Mouse (Mus musculus) Muller cell, postnatal 12 days (primary cell): ENCODE measurements around the gene 1700008O03Rik.

ENCODE experiments used
- DNase-seq: peaks from one replicate; pipeline ENCODE4 v3.0.0-alpha.2; 2015; ENCODE audit errors: inconsistent ontology term

The 1700008O03Rik gene

DNA sequence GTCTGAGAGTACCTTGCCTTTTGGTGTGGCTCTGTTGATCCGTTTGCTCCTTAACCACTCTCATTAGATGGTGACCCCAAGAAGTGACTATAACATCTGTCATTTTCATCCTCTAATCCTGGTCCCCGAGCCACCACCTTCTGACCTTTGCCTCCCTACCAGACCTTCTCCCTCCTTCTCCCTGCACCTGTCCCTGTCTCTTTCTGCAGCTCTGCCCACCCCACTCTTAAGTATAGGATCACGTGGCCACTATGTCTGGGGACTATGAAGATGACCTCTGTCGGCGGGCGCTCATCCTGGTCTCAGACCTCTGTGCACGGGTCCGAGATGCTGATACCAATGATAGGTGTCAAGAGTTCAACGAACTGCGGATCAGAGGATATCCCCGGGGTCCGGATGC lies at the start of gene 1700008O03Rik:
TSS of gene 1700008O03Rik (minus strand) at position 101 of the 400 bp plus-strand sequence.
- DNase-seq: no peak

DNA sequence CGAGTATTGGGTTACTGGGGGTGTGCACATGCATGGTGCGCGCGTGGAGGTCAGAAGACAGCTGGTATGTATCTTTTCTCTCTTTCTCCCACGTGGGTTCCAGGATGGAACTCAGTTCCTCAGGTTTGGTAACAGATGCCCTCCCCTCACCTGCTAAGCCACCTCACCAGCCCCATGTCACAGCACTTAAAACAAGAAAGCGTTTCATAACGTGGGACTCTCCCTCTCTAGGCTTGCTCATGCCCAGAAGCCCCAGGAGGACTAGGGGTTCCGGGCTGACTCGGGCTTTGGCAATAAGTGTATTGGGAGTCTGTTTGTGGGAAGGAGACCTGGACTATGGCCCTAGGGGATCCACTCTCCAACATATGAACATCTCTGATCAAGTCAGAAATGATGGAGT lies 48.5 kb upstream of the 1700008O03Rik start:
- no peak for DNase-seq

DNA sequence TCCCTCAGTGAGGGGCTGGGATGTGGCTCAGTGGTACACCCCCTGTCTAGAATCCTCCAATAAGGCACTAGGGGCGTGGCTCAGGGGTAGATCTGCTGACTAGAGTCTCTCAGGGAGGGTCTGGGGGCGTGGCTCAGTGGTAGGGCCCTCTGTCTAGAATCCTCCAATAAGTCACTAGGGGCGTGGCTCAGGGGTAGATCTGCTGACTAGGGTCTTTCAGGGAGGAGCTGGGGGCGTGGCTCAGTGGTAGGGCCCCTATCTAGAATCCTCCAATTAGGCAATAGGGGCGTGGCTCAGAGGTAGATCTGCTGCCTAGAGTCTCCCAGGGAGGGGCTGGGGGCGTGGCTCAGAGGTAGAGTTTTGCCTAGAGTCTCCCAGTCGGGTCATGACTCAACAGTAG lies 47.8 kb upstream of the 1700008O03Rik start:
- DNase-seq: peak; percentile 18

DNA sequence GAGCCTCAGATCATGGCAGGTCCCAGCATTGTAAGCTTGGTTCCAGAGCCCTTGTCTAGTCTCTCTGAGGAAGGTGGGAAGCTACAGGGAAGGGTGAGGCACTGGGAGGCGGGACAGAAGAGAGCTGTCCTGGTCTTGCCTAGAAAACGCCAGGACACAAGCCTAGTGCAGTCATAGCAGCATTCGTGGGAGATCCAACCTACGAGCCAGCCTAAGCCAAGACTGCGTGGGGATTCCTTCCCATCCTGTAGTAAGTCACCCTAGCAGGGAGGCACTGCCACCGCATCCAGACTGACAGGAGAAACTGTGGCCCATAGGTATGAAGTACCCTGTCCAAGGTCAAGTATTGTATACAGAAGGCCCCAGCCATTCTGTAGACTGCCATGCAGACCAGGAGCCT lies 46.9 kb upstream of the 1700008O03Rik start:
- no peak for DNase-seq

DNA sequence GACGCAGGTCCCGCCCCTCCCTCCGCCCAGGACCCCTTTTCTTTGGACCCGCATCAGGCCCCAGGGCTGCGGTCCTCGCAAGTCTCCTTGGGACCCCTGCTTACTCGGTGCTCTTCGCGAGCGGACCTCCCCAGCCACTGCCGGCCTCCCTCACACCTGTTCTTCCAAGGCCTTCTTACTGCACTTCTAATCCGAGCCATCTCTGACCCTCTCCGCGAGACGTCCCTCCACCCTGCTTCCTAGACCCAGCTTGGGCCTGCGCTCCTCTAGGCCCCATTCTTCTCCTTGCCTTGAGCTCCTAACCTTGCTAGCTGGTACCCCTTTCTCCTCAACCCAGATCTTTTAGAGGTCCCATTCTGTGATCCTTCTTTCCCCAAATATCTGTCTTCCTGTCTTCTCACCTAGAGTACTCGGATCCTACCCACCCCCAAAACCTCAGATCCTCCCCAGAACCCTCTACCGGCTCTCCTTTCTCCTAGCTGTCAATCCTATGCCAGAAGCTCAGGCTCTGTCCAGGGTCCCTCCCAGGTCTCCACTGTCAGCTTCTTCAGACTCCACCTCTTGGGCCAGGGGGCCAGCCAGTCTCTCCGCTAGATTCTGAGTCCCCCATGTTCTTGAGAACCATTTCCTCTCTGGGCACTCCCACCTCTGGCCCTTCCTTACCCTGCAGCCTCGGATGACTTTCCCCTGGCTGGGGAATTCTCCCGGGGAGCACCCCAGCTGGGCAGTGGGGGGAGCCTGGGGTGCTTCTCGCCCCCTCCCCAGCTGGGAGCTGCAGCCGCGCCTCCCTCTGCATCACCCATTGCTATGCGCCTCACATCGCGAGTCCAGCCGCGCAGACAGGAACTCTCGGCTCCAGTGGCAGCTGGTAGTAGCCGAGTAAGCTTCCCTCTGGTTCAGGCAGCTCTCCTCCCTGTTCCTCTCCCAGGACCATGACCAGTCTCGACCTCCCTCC lies 44.2 kb upstream of the 1700008O03Rik start:
- DNase-seq: no peak

DNA sequence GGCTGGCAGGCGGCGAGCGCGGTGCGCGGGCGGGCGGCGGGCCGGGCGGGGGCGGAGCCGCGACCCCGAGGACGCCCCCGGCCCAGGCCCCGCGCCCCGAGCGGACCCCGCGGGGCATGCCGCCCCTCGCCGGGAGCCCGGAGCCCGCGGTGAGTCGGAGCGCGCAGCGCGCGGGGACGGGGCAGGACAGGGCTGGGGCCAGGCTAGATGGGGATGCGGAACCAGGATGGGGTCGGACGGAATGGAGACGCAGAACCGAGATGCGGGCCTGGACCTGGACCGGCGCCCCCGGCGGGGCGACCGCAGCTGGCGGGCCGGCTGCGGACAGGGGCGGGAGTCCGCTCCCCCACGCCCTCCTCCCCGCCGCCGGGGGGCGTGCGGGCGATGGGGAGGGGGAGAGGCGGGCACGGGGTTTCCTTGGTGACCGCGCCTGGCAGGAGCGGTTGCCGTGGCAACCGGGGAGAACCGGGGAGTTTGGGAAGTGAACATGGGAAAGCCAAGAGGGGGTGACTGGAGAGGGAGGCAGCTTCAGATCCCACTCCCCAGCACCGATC lies 43.4 kb upstream of the 1700008O03Rik start, which contains the start of gene Lrrc4b:
TSS of gene Lrrc4b (plus strand) at position 51 of the 554 bp plus-strand sequence.
- peak; percentile 27 for DNase-seq

DNA sequence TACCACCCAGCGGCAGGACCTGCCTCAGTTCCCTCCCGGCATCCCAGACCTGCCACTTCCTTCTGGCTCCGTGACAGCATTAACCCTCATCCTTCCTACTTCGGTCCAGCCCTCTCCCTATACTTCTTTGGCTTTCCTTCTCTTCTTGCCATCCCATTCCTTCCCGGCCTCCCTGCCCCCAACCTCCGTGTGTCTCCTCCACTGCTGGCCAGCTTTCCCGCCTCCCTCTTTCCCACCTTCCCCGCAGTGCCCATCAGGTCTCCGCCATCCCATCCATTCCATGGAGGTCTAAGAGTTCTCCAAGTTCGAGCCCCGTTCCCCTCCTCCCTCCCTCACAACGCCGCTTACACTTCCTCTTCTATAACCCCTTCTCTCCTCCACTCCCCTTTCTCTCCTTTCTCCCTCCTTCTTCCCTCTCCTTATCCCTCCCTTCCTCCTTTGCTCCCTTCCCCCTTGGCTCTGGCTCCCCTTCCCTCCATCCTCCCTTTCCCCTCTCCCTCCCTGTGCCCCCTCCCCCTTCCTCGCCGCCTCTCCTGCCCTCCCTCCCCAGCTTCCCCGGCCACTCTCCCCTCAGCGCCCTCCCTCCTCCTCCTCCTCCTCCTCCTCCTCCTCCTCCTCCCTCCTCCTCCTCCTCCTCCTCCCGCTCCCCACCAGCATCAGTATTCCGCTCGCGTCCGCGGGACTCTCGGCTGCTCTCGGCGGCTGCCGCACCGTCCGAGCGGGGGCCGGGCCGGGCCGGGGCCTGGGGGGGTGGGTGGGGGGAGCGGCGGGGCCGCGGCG lies 42.7 kb upstream of the 1700008O03Rik start:
- no peak for DNase-seq

DNA sequence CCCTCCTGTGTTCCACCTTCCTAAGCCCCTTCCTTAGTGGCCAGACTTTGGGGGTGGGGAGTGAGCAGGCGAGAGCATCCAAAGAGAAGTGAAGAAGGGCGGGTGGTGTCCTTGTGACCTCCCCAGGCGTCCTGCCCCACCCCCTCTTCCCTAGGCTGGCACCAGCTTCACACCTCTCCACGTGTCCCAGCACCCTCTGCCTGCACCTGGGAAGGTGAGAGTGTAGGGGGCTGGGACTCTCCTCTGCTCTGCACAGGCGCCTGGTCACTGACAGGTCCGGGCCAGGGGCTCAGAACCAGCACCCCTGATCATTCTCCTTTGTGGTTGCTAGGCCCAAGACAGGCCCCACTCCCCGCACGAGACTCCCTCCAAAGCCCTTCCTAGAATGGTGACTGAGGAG lies 42.0 kb upstream of the 1700008O03Rik start:
- no peak for DNase-seq

DNA sequence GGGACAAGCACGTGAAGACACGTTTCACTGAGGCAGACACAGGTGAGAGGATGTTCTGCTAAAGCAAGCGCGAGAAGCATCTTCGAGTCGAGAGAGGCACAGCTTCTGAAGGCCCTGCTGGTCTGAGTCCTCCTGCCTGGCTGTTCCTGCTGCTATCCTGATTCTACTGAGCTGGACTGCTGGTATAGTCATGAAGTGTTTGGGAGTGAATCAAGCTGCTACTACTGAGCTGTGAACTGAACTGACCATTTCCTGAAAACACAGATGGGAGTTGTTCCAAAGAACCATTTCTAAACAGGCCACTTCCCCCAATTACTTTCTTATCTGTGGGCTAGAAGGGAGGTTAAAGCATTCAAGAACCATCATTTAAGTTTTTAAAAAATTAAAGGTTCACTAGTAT lies 27.7 kb upstream of the 1700008O03Rik start:
- DNase-seq: no peak

DNA sequence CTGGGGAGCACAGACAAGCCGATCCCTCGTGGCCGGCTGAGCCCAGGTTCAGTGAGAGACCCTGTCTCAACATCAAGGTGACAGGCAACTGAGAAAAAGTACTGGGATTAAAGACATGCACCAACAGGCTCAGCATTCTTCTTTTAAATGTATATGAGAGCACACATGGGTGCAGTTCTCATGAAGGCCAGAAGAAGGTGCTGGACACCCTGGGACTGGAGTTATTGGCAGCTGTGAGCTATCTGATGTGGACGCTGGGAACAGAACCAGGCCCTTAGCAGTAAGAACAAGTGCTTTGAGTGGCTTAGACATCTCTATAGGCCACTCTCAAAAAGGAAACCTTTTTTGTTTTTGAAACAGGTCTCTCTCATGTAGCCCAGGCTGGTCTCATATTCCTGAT lies 25.5 kb upstream of the 1700008O03Rik start:
- no peak for DNase-seq

DNA sequence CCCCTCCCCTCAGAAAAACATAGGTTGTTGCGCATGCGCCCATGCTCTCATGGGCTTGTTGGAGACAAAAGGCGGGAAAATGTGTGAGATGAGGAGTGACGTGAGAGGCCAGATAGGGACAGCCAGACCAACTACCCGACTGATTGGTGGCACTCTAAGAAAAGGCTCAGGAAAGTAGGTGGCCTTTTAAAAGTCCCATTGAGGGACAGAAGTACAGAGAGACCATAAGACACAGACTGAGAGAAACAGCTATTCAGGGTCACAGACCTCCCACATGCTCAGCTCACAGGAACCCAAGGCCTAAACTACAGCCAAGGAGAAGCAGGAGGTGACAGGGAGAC lies 20.4 kb upstream of the 1700008O03Rik start:
- DNase-seq: no peak

DNA sequence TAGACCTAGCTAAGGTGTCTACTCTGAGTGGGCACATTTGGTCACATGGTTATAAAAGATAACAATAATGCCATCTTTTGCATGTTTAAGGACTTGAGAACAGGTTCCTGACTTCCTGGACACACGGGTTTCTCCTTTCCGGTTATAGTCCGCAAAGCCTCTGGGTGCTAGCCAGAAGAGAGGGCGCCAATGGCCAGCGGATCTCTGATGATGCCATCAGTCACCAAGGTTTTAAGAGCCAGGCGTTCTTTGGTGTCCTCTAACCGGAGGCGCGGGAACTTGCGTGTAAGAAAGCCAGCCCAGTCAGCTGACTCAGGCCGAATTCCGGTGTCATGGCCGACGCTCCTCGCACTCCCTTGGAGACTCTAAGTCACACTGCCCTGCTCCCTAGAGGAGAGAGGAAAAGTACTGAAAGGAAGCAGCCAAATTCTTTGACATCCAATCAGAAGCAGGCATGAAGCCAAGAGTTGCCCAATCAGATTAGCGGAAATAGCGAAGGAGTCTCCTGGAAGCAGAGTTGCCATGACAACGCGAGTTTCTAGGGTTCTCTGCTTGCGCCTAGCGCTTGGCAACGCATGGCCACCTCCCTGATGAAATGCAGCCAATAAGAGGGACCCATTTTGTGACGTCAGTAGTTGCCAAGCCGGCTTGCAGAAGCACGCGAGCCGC lies 19.9 kb upstream of the 1700008O03Rik start:
- DNase-seq: peak; percentile 97

DNA sequence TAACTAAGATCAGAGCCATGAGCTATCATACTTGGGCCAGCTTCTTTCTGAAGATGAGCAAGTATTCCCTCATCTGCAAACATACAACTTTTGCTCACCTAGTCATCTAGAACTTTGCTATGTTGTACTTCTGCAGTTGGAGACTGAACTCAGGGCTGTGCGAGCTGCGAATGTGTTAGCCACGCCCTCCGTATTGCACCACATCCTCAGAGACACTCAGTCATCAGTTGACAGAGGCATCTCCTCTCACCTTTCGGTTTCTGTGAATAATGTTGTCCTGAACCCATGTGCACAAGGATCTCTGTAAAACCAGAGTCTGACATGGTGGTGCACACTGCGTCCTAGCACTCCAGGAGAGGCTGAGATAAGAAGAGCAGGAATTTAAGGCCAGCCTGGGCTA lies 16.1 kb upstream of the 1700008O03Rik start:
- no peak for DNase-seq

DNA sequence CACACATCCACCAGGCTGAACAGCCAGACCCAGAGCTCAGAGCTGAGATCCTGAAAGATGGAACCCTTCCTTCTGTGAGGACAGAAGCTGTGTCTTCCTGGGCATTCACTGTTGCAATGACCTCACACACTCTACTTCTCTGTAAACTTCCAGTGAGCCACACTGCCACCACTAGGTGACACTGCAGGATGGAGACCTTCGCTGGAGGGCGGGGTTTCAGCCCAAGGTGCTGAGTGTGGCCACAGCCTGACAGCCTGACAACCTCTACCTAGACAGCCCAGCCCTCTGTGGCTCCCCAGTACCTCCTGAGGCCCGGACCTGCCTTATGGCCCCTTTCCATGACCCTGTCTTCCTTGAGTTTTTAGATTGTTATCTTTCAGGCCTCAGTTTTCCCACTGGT lies 12.9 kb upstream of the 1700008O03Rik start:
- peak; percentile 61 for DNase-seq

DNA sequence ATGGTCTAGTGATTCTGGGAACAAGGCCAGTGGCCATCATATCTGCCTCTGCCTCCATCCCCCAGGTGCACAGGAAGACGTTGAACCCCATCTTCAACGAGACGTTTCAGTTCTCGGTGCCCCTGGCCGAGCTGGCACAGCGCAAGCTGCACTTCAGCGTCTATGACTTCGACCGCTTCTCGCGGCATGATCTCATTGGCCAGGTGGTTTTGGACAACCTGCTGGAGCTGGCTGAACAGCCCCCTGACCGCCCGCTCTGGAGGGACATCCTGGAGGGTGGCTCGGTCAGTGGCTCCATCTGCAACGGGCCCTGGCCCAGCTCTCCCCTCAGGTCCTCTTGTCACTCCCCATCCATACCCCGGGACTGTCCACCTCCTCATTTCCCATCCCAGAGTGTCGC lies 7.7 kb upstream of the 1700008O03Rik start:
- no peak for DNase-seq

DNA sequence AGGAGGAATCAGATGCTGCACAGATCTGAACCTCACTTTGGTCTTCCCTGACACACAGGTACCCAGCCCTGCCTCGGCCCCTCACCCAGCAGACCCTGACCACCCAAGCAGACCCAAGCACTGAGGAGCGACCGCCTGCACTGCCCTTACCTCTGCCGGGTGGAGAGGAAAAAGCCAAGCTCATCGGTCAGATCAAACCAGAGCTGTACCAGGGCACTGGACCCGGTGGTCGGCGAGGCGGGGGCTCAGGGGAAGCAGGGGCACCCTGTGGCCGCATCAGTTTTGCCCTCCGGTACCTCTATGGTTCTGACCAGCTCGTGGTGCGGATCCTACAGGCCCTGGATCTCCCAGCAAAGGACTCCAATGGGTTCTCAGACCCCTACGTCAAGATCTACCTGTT lies 6.7 kb upstream of the 1700008O03Rik start:
- DNase-seq: no peak

DNA sequence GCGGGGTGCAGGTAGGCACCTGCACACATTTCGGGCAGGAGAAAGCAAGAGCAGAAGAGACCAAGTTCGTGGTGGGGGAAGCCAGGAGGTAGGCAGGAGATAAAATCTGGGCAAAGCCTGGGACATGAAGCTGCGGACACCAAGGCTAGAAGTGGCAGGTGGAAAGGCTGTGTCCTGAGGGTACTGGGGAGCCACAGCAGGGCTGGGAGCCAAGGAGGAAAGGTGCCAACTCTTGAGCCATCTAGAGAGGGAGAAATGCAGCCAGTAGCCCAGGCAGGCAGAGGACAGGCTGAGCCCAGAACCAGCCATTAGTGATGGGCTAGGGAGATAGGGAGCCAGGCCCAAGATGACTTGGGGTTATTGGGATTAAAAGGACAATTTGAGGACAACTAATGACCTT lies 6.2 kb upstream of the 1700008O03Rik start:
- no peak for DNase-seq

DNA sequence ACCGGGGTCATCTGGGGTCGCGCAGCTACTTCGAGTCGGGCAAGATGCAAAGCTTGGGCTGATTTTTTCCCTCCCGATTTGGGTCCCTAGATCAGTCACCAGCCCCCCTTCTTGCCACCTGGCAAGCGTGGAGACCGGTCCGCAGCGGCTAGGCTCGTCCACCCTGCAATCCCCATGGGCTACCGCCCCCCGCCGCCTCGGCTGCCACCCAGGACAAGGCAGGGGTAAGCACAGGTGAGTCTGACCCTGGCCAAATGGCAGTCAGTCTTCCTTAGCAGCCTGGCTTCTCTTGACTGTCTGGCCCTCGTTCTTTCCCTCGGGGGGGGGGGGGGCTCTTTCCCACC lies 932 bp downstream of the 1700008O03Rik start:
- no peak for DNase-seq

DNA sequence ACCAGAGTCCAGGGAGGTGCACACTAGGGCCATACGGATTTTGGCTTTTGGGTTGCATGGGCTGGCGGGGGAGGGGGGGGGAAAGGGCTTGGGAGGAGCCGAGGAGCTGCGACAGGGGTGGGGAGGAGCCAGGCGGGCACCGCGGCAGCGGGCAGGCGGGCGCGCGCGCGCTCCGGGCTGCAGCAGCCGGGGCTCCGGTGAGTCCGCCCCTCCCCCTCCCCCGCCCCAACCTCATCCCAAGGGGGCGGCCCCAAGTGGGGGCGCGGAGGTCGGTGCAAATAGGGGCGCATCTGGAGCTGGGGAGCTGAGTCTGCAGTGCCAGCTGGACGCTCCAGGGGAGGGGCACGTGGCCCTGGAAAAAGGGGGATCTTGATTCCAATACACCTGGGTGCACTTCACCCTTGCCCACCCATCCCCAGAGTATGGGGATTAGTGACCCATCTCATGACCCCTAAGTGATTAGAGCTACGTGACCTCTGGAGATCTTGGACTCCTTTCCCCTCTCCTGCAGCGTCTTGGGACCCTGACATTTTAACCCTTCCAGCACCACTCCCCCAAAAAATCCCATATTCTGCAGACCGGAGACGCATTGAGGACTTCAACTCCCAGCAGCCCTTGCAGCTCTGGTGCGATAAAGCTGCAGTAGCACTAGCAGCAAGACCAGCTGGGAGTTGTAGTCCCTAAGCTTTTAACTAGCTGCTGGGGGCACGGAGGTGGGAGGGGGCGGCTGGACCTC lies 1.5 kb downstream of the 1700008O03Rik start, which contains the start of gene Syt3:
TSS of gene Syt3 (plus strand) at position 123 of the 736 bp plus-strand sequence.
- peak; percentile 43 for DNase-seq

DNA sequence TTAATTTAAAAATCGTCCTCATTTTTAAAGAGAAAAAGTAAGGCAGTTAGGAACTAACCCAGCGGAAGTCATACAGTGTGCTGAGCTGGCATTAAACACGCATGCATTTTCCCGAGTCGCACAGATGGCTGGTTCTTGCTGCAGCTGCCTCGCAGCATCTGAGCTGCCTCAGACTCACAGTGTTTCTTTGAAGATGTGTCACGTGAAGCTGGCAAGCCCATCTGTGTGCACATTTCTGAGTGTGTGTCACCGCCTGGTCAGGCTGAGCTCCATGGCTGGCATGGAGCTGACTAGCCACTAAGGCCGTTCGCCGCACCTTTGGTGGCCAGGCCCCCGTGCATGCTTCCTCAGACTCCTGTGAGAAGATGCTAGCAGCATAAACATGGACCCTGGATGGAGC lies 3.1 kb downstream of the 1700008O03Rik start:
- no peak for DNase-seq

DNA sequence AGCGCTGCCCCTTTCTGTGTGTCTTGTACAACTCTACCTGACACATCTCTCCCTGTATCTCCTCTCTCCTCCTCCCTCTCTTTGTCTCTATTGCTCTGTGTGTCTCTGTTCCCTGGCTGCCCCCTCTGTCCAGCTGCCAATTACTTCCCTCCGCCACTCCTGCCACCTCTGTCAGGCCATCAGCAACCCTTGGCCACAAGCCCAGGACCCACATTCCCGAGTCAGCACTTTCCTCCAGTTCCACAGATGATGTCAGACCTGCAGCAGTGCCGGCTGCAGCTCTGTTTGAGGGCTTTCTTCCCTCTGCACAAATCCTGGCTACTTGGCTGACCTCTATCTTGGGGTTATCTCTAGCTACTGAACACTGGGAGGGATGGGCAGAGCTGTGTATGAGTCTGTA lies 7.3 kb downstream of the 1700008O03Rik start:
- DNase-seq: peak; percentile 68
